Mouse (Mus musculus): ENCODE data around the gene Phldb1.
A peak's percentile ranks its signal among the peaks of the same experiment; 100 is the strongest.
"Not testable (repeated sequence)": the region's sequence is repeated elsewhere in the genome, so short reads cannot be mapped to it uniquely, and the experiment has no call there.

The Phldb1 gene

DNA sequence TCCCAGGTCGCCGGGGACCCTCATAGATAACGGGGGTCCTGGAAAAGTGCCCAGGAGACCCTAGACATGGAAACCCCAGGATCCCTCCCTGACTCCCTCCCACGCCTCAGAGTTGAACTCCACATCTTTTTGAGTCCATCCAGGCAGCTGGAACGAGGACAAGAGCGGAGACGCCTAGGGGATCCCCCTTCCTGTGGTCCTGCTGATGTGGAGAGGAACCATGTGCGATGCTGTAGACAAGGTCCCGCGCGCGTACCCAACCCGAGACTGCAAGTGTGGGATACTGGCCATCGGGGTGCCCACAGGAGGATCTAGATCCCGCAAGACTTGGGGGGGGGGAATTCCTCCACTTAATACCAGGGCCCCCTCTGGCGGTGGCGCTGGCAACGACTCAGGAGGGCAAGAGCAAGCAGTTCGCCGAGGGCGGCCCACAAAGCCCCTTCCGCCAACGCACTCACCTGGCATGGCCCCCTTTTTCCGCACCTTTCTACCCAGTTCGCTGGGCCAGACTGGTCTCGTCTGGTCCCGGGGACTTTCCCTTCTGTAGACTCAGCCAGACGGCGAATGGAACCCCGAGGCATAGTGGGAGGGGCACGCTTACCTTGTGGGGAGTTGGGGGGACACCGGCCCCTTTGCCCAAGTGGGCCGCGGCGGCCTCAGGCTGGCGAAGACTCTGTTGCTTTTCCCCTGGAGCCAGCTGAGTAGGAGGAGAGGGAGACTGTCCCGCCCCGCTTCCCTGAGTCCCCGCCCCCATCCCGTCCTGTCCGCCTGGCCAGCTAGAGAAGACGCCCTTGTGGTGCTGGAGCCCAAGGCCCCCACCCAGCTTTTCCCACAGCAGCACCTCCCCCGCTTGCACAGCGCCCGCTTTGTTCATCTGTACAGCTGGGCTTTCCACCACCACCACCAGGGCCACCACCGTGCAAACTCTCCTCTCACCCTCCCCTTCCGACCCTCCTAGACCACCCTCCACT lies at the start of gene Phldb1:
Phldb1 (minus strand) TSS at position 675 of the 971 bp plus-strand sequence.
- peak; percentile 76 for DNase-seq

DNA sequence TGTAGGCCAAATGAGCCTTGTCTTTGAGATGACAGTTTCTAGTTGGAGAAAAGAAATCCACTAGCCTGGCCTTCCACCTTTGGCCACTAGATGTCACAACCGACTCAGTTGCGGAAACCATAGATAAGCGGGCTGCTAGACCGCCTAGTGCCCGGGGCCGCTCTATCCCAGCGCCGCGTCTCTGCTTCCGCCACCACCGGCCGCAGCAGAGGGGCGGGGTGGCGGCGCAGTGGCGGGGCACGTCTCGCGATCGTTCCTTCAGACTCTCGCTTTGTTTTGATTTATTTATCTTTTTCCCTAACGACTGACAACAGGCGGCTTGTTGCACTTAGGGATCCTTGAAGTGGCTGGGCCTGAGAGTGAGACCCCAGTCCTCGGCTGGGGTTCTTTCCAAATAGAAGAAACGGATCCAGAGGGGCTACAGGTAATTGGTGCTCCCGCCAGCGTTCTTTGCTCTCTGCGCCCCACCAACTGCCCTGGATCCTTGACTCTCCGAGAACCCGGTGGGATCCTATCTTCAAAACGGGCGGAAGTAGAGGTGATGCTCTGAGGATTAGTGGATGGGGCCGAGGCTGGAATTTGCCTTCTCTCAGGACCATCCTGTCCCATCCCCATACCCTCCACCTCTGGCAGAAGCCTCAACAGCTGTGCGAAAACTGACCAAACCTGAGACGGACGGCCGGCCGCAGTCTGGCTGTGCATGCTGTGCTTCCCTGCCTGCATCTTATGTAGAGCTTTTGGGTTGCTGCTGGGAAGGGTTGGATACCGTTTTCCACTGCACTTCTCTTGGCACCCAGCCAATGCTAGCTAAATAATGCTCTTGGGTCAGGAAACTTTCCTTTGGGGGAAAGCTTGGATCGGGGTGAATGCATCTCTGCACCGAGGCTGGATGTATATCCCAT lies 38.0 kb upstream of the Phldb1 start:
- DNase-seq, result peak; percentile 98

DNA sequence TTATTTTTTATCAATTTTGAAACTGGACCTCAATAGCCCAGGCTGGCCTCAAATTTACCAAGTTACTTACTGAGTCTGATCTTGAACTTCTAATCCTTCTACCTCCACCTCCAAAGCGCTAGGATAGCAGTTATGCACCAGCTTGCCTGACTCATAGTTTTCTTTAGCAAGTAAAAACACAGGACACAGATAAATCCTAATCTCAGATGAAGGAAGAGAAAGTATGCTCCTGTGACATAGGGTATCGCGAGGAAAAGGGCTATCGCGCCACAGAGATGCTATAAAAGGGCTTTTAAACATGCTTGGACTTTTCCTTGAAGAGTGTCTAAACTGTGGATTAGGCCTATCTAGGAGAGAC lies 37.4 kb upstream of the Phldb1 start:
- DNase-seq, result no peak

GRCm38 (mm10) chr9:44771376-44771775 lies 36.4 kb upstream of the Phldb1 start:
- DNase-seq, result no peak

- DNase-seq, result not testable (repeated sequence)
Measured at GRCm38 (mm10) chr9:44768029-44768394, 33.0 kb upstream of the Phldb1 start.

- DNase-seq, result peak; percentile 84
Measured at GRCm38 (mm10) chr9:44767101-44768028, 32.4 kb upstream of the Phldb1 start, which contains the start of the genes Arcn1 and Ift46. Gene Arcn1, minus strand, starts transcription at chr9:44767845. Gene Ift46, plus strand, starts transcription at chr9:44767908.

DNA sequence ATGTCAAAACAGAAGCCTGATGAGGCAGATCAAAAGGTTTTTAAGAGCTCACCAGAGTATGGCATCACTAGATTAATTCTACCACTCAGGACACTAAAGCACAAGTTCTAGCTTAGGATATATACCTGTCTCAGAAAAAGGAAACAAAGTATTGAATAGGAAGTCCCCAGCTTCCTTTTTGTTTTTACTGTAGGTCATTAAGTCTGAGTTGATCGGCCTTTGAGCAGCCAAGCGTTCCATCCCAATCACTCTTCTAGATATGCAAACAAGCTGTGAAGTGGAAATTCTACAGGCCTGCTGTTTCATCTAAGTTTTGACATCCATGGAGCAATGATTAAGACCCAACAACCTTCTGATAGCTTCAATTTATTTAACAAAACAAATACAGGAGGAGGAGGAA lies 25.9 kb upstream of the Phldb1 start:
- DNase-seq, result no peak

DNA sequence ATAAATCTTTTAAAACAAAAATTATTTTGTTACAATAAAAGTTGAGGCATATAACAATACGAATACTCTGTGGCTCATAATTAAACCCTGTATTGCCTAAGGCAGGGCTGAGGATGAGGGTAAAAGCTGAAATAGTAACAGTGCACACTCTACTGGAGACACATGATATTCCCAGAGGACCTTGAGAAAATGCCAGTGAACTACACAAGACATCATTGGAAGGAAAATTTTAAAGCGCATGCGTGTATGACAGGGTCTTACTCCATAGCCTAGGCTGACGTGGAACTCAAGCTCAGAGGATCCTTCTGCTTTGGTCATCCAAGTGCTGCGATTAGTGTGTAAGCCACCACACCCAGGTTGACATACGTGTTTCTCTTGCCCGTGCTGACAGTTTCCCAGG lies 13.5 kb upstream of the Phldb1 start:
- peak; percentile 44 for DNase-seq

GRCm38 (mm10) chr9:44747341-44747740 lies 12.3 kb upstream of the Phldb1 start:
- no peak for DNase-seq

- no peak for DNase-seq
Measured at GRCm38 (mm10) chr9:44746666-44747065, 11.7 kb upstream of the Phldb1 start.

GRCm38 (mm10) chr9:44745371-44745770 lies 10.4 kb upstream of the Phldb1 start:
- DNase-seq, result no peak

GRCm38 (mm10) chr9:44740663-44741192 lies 5.7 kb upstream of the Phldb1 start:
- no peak for DNase-seq

- DNase-seq, result peak; percentile 65
Measured at GRCm38 (mm10) chr9:44737240-44737949, 2.4 kb upstream of the Phldb1 start.

- DNase-seq, result peak; percentile 72
Measured at GRCm38 (mm10) chr9:44736301-44736700, 1.3 kb upstream of the Phldb1 start.

DNA sequence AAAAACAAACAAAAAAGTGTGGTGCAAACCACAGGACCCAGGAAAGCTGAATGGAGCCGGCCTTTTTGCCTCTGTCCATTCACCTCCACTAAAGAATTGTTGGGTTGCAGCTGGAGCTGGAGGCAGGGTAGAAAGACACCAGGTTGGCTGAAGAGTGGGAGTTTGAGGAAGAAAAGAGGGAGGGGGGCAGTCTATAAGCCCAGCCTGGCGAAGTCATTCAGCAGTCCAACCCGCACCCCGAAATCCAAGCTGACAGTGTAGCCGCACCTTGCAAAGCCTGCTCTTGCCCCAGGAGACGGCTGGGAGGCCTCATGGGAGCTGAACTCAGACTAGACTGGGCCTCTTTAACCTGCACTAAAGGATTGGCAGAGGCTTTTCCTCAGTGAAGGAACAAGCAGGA lies 888 bp upstream of the Phldb1 start:
- DNase-seq, result peak; percentile 23

DNA sequence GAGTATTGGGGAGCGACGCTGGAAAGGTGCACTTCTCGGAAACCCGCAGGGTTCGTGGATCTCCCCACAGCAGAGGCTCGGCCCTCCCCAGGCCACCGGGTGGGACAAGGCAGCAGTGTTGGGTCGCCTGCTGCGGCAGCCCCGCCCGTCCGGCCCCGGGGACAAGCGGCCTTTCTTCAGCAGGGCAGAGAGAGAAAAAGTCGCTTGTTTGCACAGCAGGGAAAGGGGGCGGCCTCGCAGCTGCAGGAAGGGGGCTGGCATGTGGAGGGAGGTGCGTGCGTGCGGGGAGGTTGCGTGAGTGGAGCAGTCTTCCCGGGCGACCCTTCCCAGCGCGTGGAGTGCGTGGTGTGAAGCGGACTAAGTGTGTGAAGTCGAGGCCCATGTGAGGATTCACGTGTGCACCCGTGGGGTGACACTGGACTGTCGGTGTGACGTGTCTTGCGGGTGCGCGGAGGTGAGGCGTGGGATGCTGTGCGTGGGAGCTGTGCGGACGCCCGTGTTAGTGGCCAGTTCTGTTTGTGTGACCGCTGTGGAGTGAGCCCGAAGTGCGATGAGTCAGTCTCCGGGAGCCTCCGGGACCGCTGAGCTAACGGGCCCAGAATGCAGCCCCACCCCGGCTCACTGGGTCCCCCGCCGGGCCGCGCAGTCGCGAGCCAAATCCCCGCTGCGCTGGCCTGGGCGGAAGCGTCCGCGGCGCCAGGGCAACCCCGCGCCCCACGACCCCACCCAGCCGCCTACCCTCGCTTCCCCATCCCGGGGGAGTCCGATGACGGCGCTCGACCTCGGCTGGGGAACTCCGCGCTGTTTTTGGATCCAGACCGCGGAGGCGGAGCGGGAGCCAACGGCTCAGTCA lies 1.1 kb downstream of the Phldb1 start:
- peak; percentile 42 for DNase-seq

DNA sequence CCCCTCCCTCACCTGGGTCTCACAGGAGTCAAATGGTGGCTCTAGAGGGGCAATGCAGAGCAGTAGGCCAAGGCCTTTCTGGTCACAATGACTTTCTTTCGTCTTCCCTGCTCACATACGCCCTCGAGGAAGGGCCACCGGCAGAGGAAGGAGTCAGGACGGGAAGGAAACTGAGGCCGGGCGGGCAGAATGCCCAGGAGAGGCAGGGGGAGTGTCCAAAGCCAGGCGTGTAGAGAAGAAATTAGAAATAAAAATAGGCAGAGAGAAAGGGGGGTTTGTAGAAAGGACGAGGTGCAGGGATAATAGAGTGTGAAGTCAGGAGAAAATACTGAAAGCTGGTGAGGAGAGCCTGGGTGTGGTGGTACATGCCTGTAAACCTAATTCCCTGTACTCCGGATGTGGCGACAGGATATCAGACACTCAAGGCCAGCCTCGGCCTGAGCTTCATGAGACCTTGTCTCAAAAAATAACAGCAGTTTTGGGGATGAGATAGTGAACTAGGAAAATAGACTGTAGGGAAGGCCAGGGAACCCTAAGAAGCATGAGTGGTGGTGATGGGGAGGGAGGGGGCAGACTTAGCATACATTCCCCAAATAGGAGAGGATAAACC lies 2.0 kb downstream of the Phldb1 start:
- no peak for DNase-seq

DNA sequence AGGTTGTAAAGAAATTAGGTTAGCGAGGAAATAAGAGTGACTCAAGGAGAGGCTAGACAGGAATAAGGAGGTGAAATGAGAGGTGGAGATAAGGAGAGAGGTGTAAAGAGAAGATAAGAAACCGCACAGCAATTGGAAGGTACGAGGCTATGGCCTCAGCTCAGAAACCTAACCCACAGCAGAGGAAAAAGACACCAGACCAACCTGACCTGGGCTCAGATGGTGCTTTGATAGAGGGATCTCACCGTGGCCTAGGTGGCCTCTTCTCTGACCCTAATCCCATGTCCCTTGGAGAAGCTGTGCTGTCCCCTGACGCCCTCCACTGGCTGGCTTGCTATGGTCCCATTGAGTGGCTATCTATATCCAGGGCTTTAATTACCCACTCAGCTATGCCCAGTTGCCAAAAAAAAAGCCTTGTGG lies 2.9 kb downstream of the Phldb1 start:
- DNase-seq, result no peak

GRCm38 (mm10) chr9:44727441-44727840 lies 7.6 kb downstream of the Phldb1 start:
- DNase-seq, result no peak
